Mouse (Mus musculus) erythroblast, embryonic 14.5 days (primary cell): ENCODE results near the gene Mybpc1.

Experiments
- GATA1 ChIP-seq: IDR thresholded peaks from 2 replicates; pipeline ENCODE4 v1.6.1; 2012; ENCODE audit warnings: low read length, inconsistent platforms, mixed read lengths
- TAL1 ChIP-seq: IDR thresholded peaks from 3 replicates; pipeline ENCODE4 v1.6.1; 2012; ENCODE audit warnings: low read length, inconsistent platforms, mixed read lengths

DNA sequence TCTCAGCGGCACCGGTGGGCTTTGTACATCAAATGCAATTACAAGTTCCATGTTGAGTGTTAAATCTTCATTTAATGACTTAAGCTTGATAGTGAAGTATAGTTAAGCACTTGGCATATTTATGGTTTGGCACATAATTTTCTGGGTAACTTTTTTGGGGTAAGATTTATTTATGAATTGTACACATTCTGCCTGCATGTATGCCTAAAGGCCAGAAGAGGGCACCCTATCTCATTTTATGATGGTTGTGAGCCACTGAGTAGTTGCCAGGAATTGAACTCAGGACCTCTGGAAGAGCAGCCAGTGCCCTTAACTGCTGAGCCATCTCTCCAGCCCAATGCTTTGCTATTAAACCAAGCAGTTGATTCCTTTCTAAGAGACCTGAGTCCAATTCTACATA lies 52.2 kb downstream of the Mybpc1 start:
- TF ChIP-seq TAL1 (no peak), GATA1 (no peak)
